Mouse (Mus musculus) cerebellum, adult 18-20 months (tissue): ENCODE measurements around the gene 1700015G11Rik.

ENCODE experiments used
- DNase-seq, 2 experiments: peaks; one replicate each; pipeline ENCODE4 v3.0.0; 2021

The 1700015G11Rik gene

DNA sequence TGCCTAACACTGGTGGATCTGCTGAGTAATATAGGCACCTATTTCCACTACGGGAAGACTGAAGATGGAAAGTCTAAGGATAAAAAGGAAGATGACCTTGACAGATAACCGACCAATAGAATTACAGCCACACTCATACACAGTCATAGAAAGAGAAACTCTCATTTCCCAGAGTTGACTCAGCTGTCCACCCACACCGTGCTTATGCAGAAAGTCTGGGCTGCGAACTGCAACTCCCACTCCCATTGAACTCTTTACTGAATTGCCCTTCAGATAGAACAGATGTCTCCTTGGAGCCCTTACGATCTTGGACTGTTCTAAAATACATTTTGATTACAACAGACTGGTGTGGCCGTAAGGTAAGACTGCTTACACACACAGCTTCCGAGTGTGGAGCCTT is 50.8 kb downstream of the 1700015G11Rik start:
- DNase-seq: no peak

DNA sequence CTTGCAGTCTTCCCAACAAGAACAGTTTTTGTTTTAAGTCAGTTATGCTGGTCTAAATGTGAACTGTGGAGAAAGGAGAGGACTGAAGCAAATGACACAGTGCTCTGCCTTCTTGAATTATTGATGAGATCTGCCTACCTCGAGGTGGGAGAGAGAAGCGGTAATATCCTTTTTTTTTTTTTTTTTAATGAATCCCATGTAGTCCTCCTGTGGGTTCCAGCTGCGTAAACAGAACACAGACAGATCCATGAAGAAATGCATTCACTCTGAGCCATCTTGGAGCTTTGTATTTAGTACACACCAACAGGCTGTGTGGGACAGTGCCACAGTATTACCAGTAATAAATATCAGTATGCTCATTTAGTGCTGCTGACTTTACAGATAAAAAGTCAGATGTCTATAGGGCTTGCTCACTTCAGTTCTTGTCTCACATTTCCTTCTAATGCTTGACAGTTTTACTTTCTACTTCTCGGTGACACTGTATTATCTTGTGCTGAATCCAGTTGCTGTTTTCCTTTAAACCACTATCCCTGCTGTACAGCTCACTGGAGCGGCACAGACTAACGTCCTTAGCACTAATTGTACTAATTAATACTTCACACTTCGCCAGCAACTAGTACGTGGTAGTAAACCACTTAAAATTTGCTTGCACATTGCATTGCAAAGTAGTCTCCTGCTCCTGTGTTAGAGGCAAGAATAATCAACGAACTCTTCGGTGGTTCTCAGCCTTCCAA is 53.1 kb downstream of the 1700015G11Rik start:
- DNase-seq: no peak
